Mouse (Mus musculus) cerebellum, postnatal 25 days (tissue): ENCODE measurements around the gene Gm3095.
"Not testable (repeated sequence)": the region's sequence is repeated elsewhere in the genome, so short reads cannot be mapped to it uniquely, and the experiment has no call there.

Source experiments
- DNase-seq, 2 experiments: peaks; one replicate each; pipeline ENCODE4 v3.0.0; 2021; ENCODE audit warnings: mixed read lengths in 2 of 2

The Gm3095 gene

DNA sequence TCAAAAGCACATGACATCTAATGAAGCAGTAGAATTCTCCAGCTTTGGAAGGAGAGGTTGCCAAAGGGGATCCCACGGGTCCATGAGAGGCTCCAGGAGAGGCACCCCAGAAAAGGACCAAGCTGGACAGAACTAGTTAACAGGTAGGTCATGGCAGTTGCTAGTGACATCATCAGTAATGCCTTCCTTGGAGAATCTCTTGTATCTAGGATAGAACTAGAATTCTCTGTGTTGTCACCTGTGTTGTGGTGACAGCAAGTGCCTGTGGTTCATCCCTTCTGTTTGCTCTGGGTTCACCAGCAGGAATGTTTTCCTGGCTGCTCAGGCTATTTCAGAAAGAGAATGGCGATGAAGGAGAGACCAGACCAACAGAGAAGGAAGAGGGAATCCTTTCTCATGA, at the start of gene Gm3095:
Gene Gm3095, plus strand, starts transcription at position 301 of the 400 bp plus-strand sequence.
- DNase-seq: not testable (repeated sequence)

DNA sequence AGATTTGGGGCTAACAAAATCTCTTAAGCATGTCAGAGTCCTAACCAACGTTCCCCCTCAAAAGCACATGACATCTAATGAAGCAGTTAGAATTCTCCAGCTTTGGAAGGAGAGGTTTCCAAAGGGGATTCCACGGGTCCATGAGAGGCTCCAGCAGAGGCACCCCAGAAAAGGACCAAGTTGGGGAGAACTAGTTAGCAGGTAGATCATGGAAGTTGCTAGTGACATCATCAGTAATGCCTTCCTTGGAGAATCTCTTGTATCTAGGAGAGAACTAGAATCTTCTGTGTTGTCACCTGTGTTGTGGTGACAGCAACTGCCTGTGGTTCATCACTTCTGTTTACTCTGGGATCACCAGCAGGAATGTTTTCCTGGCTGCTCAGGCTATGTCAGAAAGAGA, 31.9 kb upstream of the Gm3095 start, which contains the start of gene Gm3029:
Gene Gm3029, plus strand, starts transcription at position 301 of the 400 bp plus-strand sequence.
- DNase-seq: not testable (repeated sequence)

DNA sequence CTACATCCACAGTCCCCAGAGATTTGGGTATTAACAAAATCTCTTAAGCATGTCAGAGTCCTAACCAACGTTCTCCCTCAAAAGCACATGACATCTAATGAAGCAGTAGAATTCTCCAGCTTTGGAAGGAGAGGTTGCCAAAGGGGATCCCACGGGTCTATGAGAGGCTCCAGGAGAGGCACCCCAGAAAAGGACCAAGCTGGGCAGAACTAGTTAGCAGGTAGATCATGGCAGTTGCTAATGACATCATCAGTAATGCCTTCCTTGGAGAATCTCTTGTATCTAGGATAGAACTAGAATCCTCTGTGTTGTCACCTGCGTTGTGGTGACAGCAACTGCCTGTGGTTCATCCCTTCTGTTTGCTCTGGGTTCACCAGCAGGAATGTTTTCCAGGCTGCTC, 34.7 kb downstream of the Gm3095 start, which contains the start of gene Gm3099:
Gene Gm3099, plus strand, starts transcription at position 301 of the 400 bp plus-strand sequence.
- DNase-seq: not testable (repeated sequence)
